ENCODE assay signal across 20 mouse cellular contexts in the genomic region with DNA sequence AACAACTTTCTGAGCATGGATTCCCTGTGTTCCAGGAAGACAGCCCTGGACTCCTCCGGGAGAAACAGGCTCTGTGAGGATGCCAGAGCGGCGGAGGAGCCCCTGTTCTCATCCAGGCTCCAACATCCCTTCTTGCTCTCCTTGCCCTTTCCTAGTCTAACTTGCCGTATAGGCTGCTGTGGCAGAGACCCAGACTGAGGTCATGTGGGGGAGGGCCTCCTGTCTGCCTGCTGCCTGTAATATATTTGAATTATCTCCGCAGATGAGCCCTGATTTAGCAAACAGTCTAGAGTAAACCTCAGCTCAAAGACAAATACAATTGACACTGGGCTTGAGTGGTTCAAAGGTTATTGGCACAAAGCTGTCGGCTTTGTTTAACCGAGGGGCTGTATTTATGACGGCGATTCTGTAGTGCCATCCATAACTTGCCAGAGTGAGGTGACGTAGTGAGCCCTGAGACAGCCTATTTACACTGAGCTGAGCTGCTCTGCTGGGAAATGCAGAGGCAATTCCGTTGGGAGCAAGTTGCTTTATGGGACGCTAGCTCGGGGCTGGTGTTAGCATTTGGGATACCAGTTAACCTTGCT. TPM values are rescaled to one million over a fixed set of nuclear protein-coding genes. Genes with fewer than 3 reads are reported as not detected.
DNase-seq lines count a peak whose midpoint lies in the region; ATAC-seq and TF ChIP-seq lines count a peak whose summit lies in the region.
"Had no signal": no experiment of that assay in that cellular context is flagged by ENCODE, and none has a peak within 500 bp of the region (broad histone marks: within the 10 kb centered on the region; RNA-seq: fewer than 3 reads in every experiment).

No protein-coding gene starts in this region.

- peaks cover 12% of the 10 kb centered on the region for H3K27me3 ChIP-seq in liver, adult 2 months (ENCODE audit: control insufficient read depth, insufficient read depth, low read length)
- H3K27me3 ChIP-seq in intestine, embryonic 15.5 days (replicated peaks) = peaks cover 17% of the 10 kb centered on the region
- peaks cover 66% of the 10 kb centered on the region for H3K27me3 ChIP-seq in liver, embryonic 15.5 days
- H3K27me3 ChIP-seq in stomach, embryonic 15.5 days (replicated peaks) = no peaks in the 10 kb centered on the region

- no peak overlapping the region for H3K27ac ChIP-seq in liver, adult 2 months (replicated peaks; ENCODE audit: insufficient read depth, low read depth, low read length)
- H3K27ac ChIP-seq in intestine, embryonic 15.5 days = no peak overlapping the region
- no peak overlapping the region for H3K27ac ChIP-seq in liver, embryonic 15.5 days (replicated peaks)
- H3K27ac ChIP-seq in stomach, embryonic 15.5 days = peak overlapping the region; percentile 85
- H3K27ac ChIP-seq: embryonic facial prominence, embryonic 13.5 days; heart, adult 2 months; midbrain, embryonic 12.5 days had no signal

- H3K9ac ChIP-seq in liver, adult 2 months (ENCODE audit: low read depth, low read length) = no peak overlapping the region
- H3K9ac ChIP-seq in intestine, embryonic 15.5 days = no peak overlapping the region
- H3K9ac ChIP-seq in liver, embryonic 15.5 days = no peak overlapping the region
- H3K9ac ChIP-seq in stomach, embryonic 15.5 days = no peak overlapping the region
- H3K9ac ChIP-seq: embryonic facial prominence, embryonic 13.5 days; midbrain, embryonic 12.5 days had no signal

- peaks cover 7% of the 10 kb centered on the region; the same call in 1 of the 2 replicates for H3K4me1 ChIP-seq in liver, adult 2 months (ENCODE audit: control insufficient read depth, insufficient read depth, low read length)
- peaks cover 21% of the 10 kb centered on the region for H3K4me1 ChIP-seq in intestine, embryonic 15.5 days (replicated peaks)
- H3K4me1 ChIP-seq in liver, embryonic 15.5 days (replicated peaks) = 0 out of 2 replicates have a peak, but pooled peaks cover 10% of the 10 kb centered on the region
- peaks cover 31% of the 10 kb centered on the region for H3K4me1 ChIP-seq in stomach, embryonic 15.5 days

- peak overlapping the region; percentile 28 for H3K4me2 ChIP-seq in intestine, embryonic 15.5 days (replicated peaks)
- peak overlapping the region; percentile 12; the same call in 1 of the 2 replicates for H3K4me2 ChIP-seq in liver, embryonic 15.5 days
- H3K4me2 ChIP-seq in stomach, embryonic 15.5 days = peak overlapping the region; percentile 40
- H3K4me2 ChIP-seq: embryonic facial prominence, embryonic 13.5 days; midbrain, embryonic 12.5 days had no signal

- no peaks in the 10 kb centered on the region for H3K79me2 ChIP-seq in liver, adult 2 months (ENCODE audit: control insufficient read depth, insufficient read depth, low read length)

- peak; percentile 80 for ATAC-seq in intestine, embryonic 15.5 days
- no peak for ATAC-seq in liver, embryonic 15.5 days (ENCODE audit: insufficient read depth)
- no peak; the same call in 1 of the 2 replicates for ATAC-seq in stomach, embryonic 15.5 days (ENCODE audit: insufficient read depth, low FRiP score, low read depth)
- no peak for ATAC-seq in megakaryocyte, adult 5-6 weeks (ENCODE audit: poor library complexity, severe bottlenecking)
- ATAC-seq: forebrain, embryonic 14.5 days; hindbrain, embryonic 16.5 days had no signal

- H3K9me3 ChIP-seq in intestine, embryonic 15.5 days = no peaks in the 10 kb centered on the region
- H3K9me3 ChIP-seq in liver, embryonic 15.5 days (replicated peaks) = peaks cover 4% of the 10 kb centered on the region
- no peaks in the 10 kb centered on the region for H3K9me3 ChIP-seq in stomach, embryonic 15.5 days

- TF ChIP-seq CTCF in liver, adult 2 months (IDR thresholded peaks at IDR 0.05; ENCODE audit: low read depth, low read length) = no peak

- no peak for TF ChIP-seq POLR2A in liver, adult 2 months (IDR thresholded peaks at IDR 0.05; ENCODE audit: extremely low read depth, insufficient read depth, low read length)

- no peak overlapping the region for H3K4me3 ChIP-seq in liver, adult 2 months (ENCODE audit: insufficient read depth, low read depth, low read length)
- no peak overlapping the region for H3K4me3 ChIP-seq in intestine, embryonic 15.5 days (replicated peaks)
- H3K4me3 ChIP-seq in liver, embryonic 15.5 days (replicated peaks) = no peak overlapping the region
- H3K4me3 ChIP-seq in stomach, embryonic 15.5 days (replicated peaks) = no peak overlapping the region
- H3K4me3 ChIP-seq: embryonic facial prominence, embryonic 13.5 days; heart, adult 2 months; midbrain, embryonic 12.5 days had no signal

- 16% methylated on average over 13 of the region's 13 CpGs for WGBS in liver, adult 2 months
- 10% methylated on average over 13 of the region's 13 CpGs for WGBS in intestine, embryonic 15.5 days
- 29% methylated on average over 13 of the region's 13 CpGs for WGBS in liver, embryonic 15.5 days (ENCODE audit: insufficient replicate concordance)
- WGBS in stomach, embryonic 15.5 days = 14% methylated on average over 13 of the region's 13 CpGs

- peak; percentile 37 for DNase-seq in liver, adult 2 months (ENCODE audit: extremely low read depth, low read depth, low spot score)
- no peak for DNase-seq in liver
- no peak for DNase-seq in gastrocnemius, postnatal 25 days
- DNase-seq in thymus, postnatal 14 days = no peak
- DNase-seq: B cell, adult 2 months; cerebellum, postnatal 10 days; heart, adult 2 months; kidney, adult 9 months; left cerebral cortex, postnatal 4 days; lung, postnatal 10 days; thymus, postnatal 4 days had no signal

- no peaks in the 10 kb centered on the region for H3K36me3 ChIP-seq in liver, adult 2 months (ENCODE audit: control insufficient read depth, insufficient read depth, low read length)
- H3K36me3 ChIP-seq in intestine, embryonic 15.5 days = no peaks in the 10 kb centered on the region
- no peaks in the 10 kb centered on the region for H3K36me3 ChIP-seq in liver, embryonic 15.5 days (replicated peaks)
- H3K36me3 ChIP-seq in stomach, embryonic 15.5 days = no peaks in the 10 kb centered on the region
- H3K36me3 ChIP-seq: embryonic facial prominence, embryonic 13.5 days; midbrain, embryonic 12.5 days had no signal

RNA-seq across cellular contexts. Expression of a gene that starts 12.7 kb away (rescaled TPM):
- not detected in 2 replicates for total RNA-seq in liver, adult 2 months (2014; rRNA removed)
- not detected in 2 replicates for polyA plus RNA-seq in liver, adult 2 months (2012; rRNA removed)
- 15.2 and 18.4 TPM in 2 replicates for polyA plus RNA-seq in intestine, embryonic 15.5 days (2015; fragmentation: Nextera tagmentation; extraction: Ambion mirVana)
- 0.03 and 0.09 TPM in 2 replicates for polyA plus RNA-seq in liver, embryonic 15.5 days (2015; fragmentation: Nextera tagmentation; extraction: Ambion mirVana)
- 138 and 168 TPM in 2 replicates for polyA plus RNA-seq in stomach, embryonic 15.5 days (2015; fragmentation: Nextera tagmentation; extraction: Ambion mirVana)
- total RNA-seq in gastrocnemius, postnatal 25 days (2021) = under 1 TPM; 0.46 to 0.70 TPM
- total RNA-seq in megakaryocyte, adult 5-6 weeks (2015) = not detected in 2 replicates
- not detected in 2 replicates for total RNA-seq in megakaryocyte, adult 5-6 weeks (2017)
- total RNA-seq: heart, adult 2 months; left cerebral cortex, postnatal 4 days had no signal
- polyA plus RNA-seq: forebrain, embryonic 14.5 days; heart, postnatal 0 days; hindbrain, embryonic 16.5 days had no signal

Comparison
In these comparisons a context has a peak if more than half of its experiments do, and no peak if none do; other contexts are left out.
1. RNA of a gene that starts 12.7 kb away (polyA plus RNA-seq): 138 to 168 TPM in stomach, embryonic 15.5 days and 15.2 to 18.4 TPM in intestine, embryonic 15.5 days; 0.03 to 0.09 TPM in liver, embryonic 15.5 days and not detected in liver, adult 2 months; every median in the first group is over 10 times any median in the second.
2. Peak in every context shown above with its lines, with median percentiles within 50 percentile points of each other: H3K4me2 ChIP-seq.